Mouse (Mus musculus) thymus, adult 2 months (tissue): Measurements from ENCODE around the gene Wfdc15a. TPM values are rescaled to one million over a fixed set of nuclear protein-coding genes. Genes with fewer than 3 reads are reported as not detected.
"Not testable (repeated sequence)": the region's sequence is repeated elsewhere in the genome, so short reads cannot be mapped to it uniquely, and the experiment has no call there.

Source experiments
- DNase-seq: peaks from one replicate; pipeline ENCODE4 v3.0.0; 2021
- H3K27ac ChIP-seq: fragments of 200-500 bp; 2 replicates; pipeline ENCODE4 v1.5.1; 2012; ENCODE audit warnings: low read length, control low read depth; ENCODE audit not compliant: control insufficient read depth, insufficient read depth
- H3K27me3 ChIP-seq: fragments of 200-500 bp; 2 replicates; pipeline ENCODE4 v1.6.1; 2012; ENCODE audit warnings: mild to moderate bottlenecking, low read length, moderate library complexity, mixed read lengths; ENCODE audit not compliant: control insufficient read depth, insufficient read depth
- H3K36me3 ChIP-seq: fragments of 200-500 bp; 2 replicates; pipeline ENCODE4 v1.6.1; 2012; ENCODE audit warnings: mild to moderate bottlenecking, low read length, moderate library complexity; ENCODE audit not compliant: control insufficient read depth, insufficient read depth
- H3K4me1 ChIP-seq: fragments of 200-500 bp; replicated peaks from 2 replicates; pipeline ENCODE4 v1.6.1; 2012; ENCODE audit warnings: low read length; ENCODE audit not compliant: control insufficient read depth, insufficient read depth
- H3K4me3 ChIP-seq: fragments of 200-500 bp; 2 replicates; pipeline ENCODE4 v1.5.1; 2012; ENCODE audit warnings: mild to moderate bottlenecking, low read length, control low read depth, moderate library complexity; ENCODE audit not compliant: control insufficient read depth, insufficient read depth
- CTCF ChIP-seq: fragments of 200-500 bp; IDR thresholded peaks from 2 replicates; pipeline ENCODE4 v1.5.1; 2012; ENCODE audit warnings: mild to moderate bottlenecking, control low read depth, low read length, moderate library complexity, borderline replicate concordance; ENCODE audit not compliant: control insufficient read depth, poor library complexity, insufficient read depth; ENCODE audit errors: extremely low read depth
- POLR2A ChIP-seq: fragments of 200-500 bp; IDR thresholded peaks from 2 replicates; pipeline ENCODE4 v1.6.1; 2012; ENCODE audit warnings: mild to moderate bottlenecking, low read length, control low read depth, moderate library complexity; ENCODE audit not compliant: control insufficient read depth, poor library complexity, insufficient read depth; ENCODE audit errors: extremely low read depth
- WGBS: fragments of 180-500 bp; shearing (Covaris S2); methylation state at CpG from one replicate; pipeline ENCODE4 v1.1.7; 2018; 5-methylcytosine and 5-hydroxymethylcytosine counted together
- polyA plus RNA-seq: library from polyadenylated mRNA; depleted of rRNA; stranded (reverse); fragments of >200 nt; gene quantifications from 2 replicates; pipeline ENCODE4 v1.2.3, GENCODE M21; 2012

Wfdc15a gene
- polyA plus RNA-seq, 1 experiment: not detected

DNA sequence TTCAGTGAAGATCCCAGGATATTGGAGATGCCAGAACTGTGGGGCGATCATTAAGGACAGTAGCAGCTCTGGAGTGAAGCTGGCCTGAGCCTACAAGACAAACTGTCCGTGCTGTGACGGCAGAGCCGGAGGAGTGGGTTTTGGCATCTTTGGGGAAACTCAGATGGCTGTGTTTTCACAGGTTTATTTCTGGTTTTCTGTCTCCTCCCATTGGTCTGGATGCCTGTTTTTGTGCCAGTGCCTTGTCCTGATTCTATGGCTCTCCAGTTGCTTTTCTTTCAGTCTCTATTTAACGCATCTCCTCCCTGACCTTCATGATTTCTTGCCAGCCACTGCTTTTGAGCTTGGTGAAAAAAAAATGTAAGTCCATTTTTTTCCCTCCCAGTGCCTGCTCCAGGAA, 12.8 kb upstream of the Wfdc15a start:
- no peak for DNase-seq
- no peaks in the 10 kb centered on the region for H3K27me3 ChIP-seq
- no peaks in the 10 kb centered on the region for H3K36me3 ChIP-seq
- H3K4me1 ChIP-seq: no peaks in the 10 kb centered on the region
- no peak overlapping the region for H3K4me3 ChIP-seq
- H3K27ac ChIP-seq: no peak overlapping the region
- 93% methylated on average over 5 of the region's 5 CpGs for WGBS
- TF ChIP-seq CTCF (no peak), POLR2A (no peak)

- no peak for DNase-seq
- H3K27ac ChIP-seq: no peak overlapping the region
- no peak overlapping the region for H3K4me3 ChIP-seq
- TF ChIP-seq POLR2A (no peak), CTCF (no peak)
- H3K27me3 ChIP-seq: no peaks in the 10 kb centered on the region
- 90% methylated on average over 4 of the region's 4 CpGs for WGBS
- H3K36me3 ChIP-seq: no peaks in the 10 kb centered on the region
- H3K4me1 ChIP-seq: no peaks in the 10 kb centered on the region
Measured at GRCm38 (mm10) chr2:164210892-164211291, 11.0 kb upstream of the Wfdc15a start.

DNA sequence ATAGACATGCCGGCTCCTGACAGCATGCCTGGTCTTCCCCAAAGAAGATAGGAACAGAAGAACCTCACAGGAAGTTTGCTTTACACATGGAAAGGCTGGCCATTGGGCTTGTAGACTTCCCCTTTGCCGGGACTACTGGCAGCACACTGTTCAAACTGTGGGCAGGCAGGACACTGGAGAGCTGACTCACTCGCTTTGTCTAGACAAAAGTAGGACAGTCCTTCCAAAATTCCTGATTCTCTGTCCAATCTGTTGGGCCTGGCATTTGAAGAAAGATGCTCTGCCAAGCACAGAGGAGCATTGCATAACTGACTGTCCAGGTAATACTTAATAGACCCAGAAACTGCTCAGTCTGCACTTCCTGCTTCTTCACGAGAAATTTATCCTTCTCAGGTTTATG, 6.7 kb upstream of the Wfdc15a start:
- H3K4me1 ChIP-seq: no peaks in the 10 kb centered on the region
- no peaks in the 10 kb centered on the region for H3K27me3 ChIP-seq
- 49% methylated on average over 4 of the region's 4 CpGs for WGBS
- H3K36me3 ChIP-seq: no peaks in the 10 kb centered on the region
- TF ChIP-seq CTCF (no peak), POLR2A (no peak)
- no peak for DNase-seq
- no peak overlapping the region for H3K27ac ChIP-seq
- H3K4me3 ChIP-seq: no peak overlapping the region

DNA sequence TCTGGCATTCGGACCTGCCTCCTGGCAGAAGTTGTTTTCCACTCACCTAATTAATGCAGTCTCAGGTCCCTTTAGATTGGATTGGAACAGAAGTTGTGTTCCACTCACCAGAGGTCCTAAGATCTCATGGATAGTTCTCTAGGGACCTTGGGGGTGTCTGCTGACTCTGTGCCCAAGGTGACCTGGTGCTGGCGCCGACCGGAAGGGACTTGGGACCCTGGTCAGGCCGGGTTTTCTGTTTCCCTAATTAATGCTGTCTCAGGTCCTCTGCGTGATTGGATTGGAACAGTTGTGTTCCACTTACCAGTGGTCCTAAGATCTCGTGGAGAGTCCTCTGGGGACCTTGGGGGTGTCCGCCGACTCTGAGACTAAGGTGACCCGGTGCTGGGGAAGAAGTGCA, 6.1 kb upstream of the Wfdc15a start:
- H3K27me3 ChIP-seq, DNase-seq, H3K27ac ChIP-seq, H3K4me3 ChIP-seq, H3K4me1 ChIP-seq, H3K36me3 ChIP-seq: not testable (repeated sequence)
- 95% methylated on average over 10 of the region's 10 CpGs for WGBS

GRCm38 (mm10) chr2:164196700-164196990, 3.3 kb downstream of the Wfdc15a start:
- Histone ChIP-seq H3K27me3 (no peaks in the 10 kb centered on the region), H3K36me3 (no peaks in the 10 kb centered on the region), H3K27ac (no peak overlapping the region), H3K4me1 (no peaks in the 10 kb centered on the region), H3K4me3 (no peak overlapping the region)
- WGBS: 91% methylated on average over 5 of the region's 5 CpGs
- no peak for DNase-seq
- no peak for TF ChIP-seq POLR2A
- no peak for TF ChIP-seq CTCF

DNA sequence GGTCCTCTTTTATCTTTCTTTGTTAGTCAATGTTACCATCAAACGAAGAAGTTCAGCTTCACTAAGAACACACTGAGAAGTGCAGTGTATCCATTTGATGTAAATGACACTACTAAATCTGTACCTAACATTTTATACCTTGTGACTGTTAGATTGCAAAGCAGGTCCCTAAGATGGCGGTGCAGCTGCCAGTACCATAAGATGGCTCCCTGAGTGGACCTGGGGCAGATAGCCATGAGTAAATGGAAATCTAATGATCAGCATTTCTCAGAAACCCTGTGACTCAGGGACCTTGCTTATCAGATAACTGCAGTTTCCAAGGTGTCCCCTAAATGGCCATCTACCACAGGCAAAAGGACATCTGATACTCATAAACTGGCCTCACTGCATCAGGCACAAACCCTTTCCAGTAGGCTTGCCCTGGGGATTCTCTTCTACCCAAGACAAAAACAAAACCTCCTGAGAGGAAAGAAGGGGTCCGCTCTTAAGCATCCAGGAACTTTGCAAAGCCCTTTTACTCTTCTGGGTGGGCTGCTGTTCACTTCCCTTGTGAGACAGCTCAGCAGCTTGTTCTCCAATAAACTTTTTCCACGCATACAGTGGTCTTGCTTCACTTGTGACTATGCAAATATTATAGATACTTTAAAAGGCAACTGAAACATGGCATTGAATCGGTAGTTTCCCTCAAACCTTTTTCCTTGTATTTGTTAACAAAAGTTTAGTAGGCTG, 3.8 kb downstream of the Wfdc15a start:
- H3K4me1 ChIP-seq: no peaks in the 10 kb centered on the region
- TF ChIP-seq CTCF: no peak
- no peak for TF ChIP-seq POLR2A
- H3K27me3 ChIP-seq: no peaks in the 10 kb centered on the region
- 91% methylated on average over 5 of the region's 5 CpGs for WGBS
- no peak overlapping the region for H3K4me3 ChIP-seq
- no peak for DNase-seq
- no peaks in the 10 kb centered on the region for H3K36me3 ChIP-seq
- no peak overlapping the region for H3K27ac ChIP-seq

DNA sequence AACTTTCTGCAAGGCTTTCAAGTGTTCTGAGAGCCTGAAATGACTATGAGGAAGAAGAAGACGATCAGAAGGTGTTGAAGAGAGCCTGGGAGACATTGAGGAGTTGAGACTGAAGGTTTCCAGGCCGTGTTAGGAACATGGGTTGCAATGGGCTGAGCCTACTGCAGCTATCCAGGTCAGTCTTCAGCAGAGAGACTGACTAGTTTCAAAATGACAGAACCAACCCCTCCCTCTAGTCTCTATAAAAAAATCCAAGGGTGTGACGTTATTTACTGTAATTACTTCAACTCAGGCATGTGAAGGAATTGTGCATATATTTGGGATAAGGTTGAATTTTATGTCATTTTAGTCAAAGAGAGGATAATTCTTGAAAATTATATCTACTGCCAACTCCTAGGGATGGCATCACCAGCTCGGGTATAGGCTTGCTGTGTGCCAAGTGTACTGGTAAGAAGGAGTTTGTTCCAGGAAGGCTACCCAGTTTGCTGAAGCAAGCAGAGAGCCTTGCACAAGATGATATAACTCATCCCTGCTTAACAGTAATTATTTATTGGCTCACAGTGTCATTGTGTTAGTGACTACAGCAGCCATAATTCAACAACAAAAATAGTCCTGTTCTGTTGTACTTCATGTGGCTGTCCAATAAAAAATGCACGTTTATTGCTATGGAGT, 4.8 kb downstream of the Wfdc15a start:
- H3K4me1 ChIP-seq: no peaks in the 10 kb centered on the region
- H3K4me3 ChIP-seq: no peak overlapping the region
- no peak overlapping the region for H3K27ac ChIP-seq
- TF ChIP-seq POLR2A: no peak
- no peak for TF ChIP-seq CTCF
- WGBS: 79% methylated on average over 5 of the region's 5 CpGs
- DNase-seq: no peak
- no peaks in the 10 kb centered on the region for H3K27me3 ChIP-seq
- H3K36me3 ChIP-seq: no peaks in the 10 kb centered on the region
